Mouse (Mus musculus): ENCODE measurements around the gene Tmbim1.

The Tmbim1 gene

GRCm38 (mm10) chr1:74278988-74279387 lies 26.4 kb downstream of the Tmbim1 start:
- no peak for DNase-seq (ENCODE audit: low spot score in 2 of 2)

GRCm38 (mm10) chr1:74278538-74278937 lies 26.9 kb downstream of the Tmbim1 start, which contains the start of gene Gpbar1:
Gene Gpbar1, plus strand, starts transcription at chr1:74278550.
- no peak for DNase-seq (ENCODE audit: low spot score in 2 of 2)

- no peak for DNase-seq (ENCODE audit: low spot score in 2 of 2)
Observed at GRCm38 (mm10) chr1:74277883-74278537, 27.4 kb downstream of the Tmbim1 start.

GRCm38 (mm10) chr1:74277041-74277440 lies 28.4 kb downstream of the Tmbim1 start:
- no peak for DNase-seq (ENCODE audit: low spot score in 2 of 2)

GRCm38 (mm10) chr1:74275015-74275414 lies 30.4 kb downstream of the Tmbim1 start:
- DNase-seq (ENCODE audit: low spot score in 2 of 2): no peak

- no peak for DNase-seq (ENCODE audit: low spot score in 2 of 2)
Observed at GRCm38 (mm10) chr1:74271659-74272058, 33.8 kb downstream of the Tmbim1 start.

- DNase-seq (ENCODE audit: low spot score in 2 of 2): no peak
Observed at GRCm38 (mm10) chr1:74268750-74269149, 36.7 kb downstream of the Tmbim1 start.

- DNase-seq (ENCODE audit: low spot score in 2 of 2): no peak
Observed at GRCm38 (mm10) chr1:74262510-74262909, 42.9 kb downstream of the Tmbim1 start.

- DNase-seq (ENCODE audit: low spot score in 2 of 2): no peak
Observed at GRCm38 (mm10) chr1:74256782-74257181, 48.6 kb downstream of the Tmbim1 start.

GRCm38 (mm10) chr1:74255704-74256345 lies 49.6 kb downstream of the Tmbim1 start:
- DNase-seq (ENCODE audit: low spot score in 2 of 2): no peak

- DNase-seq (ENCODE audit: low spot score in 2 of 2): no peak
Observed at GRCm38 (mm10) chr1:74250096-74250495, 55.3 kb downstream of the Tmbim1 start.

GRCm38 (mm10) chr1:74249331-74249980 lies 56.0 kb downstream of the Tmbim1 start:
- DNase-seq (ENCODE audit: low spot score in 2 of 2): peak in 1 of 2 experiments; percentile 21

- DNase-seq (ENCODE audit: low spot score in 2 of 2): peak; percentile 69 to 86
Observed at GRCm38 (mm10) chr1:74248799-74249198, 56.6 kb downstream of the Tmbim1 start.

GRCm38 (mm10) chr1:74245525-74245924 lies 59.9 kb downstream of the Tmbim1 start:
- DNase-seq (ENCODE audit: low spot score in 2 of 2): no peak

- no peak for DNase-seq (ENCODE audit: low spot score in 2 of 2)
Observed at GRCm38 (mm10) chr1:74240832-74241231, 64.6 kb downstream of the Tmbim1 start.

GRCm38 (mm10) chr1:74240311-74240710 lies 65.1 kb downstream of the Tmbim1 start:
- DNase-seq (ENCODE audit: low spot score in 2 of 2): no peak

- DNase-seq (ENCODE audit: low spot score in 2 of 2): no peak
Observed at GRCm38 (mm10) chr1:74239618-74240017, 65.8 kb downstream of the Tmbim1 start.

- no peak for DNase-seq (ENCODE audit: low spot score in 2 of 2)
Observed at GRCm38 (mm10) chr1:74239162-74239561, 66.3 kb downstream of the Tmbim1 start.
